Mouse (Mus musculus): ENCODE results near the gene Reep6. TPM values are rescaled to one million over a fixed set of nuclear protein-coding genes. Genes with fewer than 3 reads are reported as not detected.

The Reep6 gene
- total RNA-seq, 1 experiment, result 13.3 TPM

DNA sequence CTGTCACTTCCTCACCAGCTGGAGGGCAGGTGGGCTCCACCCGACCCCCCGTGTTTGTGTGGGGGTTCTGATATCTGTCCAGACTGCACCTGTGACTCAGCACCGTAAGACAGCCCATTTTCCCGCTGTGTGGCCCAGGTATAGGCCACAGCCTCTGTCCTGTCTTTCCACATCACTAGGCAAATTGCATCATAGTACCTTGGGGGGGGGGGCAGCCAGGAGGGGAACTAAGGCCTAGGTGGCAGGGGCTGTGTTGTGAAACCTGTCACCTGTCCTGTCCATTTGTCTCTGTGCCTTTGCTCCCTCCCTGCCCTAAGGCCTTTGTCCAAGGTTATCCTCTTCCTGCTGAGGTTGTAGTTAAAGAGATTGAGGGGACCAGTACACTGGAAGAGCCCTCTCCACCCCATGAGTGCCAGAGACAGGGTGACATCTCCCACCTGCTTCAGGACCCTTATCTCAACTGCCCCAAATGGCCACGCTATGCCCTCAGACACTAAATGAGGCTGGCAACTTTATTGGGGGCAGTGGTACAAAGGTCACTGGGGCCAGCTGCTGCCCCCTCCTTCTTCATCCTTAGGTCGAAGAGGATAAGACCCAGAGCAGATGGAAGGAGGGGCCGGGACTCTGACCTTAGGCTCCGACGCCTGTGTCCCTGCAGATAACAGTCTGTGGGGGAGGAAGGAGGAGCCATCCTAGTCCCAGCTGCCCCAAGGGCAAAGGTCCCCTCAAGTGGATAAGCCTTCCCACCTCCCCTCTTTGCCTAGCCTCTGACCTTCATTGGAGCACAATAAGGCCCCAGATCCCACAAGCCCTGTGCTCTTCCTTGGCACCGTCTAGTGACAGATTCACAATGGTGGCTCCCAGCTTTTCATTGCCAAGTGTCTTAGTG, 2.1 kb downstream of the Reep6 start:
- DNase-seq (ENCODE audit: low read depth, low spot score), result no peak
- peaks cover 4% of the 10 kb centered on the region; the same call in 1 of the 2 replicates for H3K36me3 ChIP-seq (ENCODE audit: control insufficient read depth, insufficient read depth, low read length, poor library complexity, severe bottlenecking)
- TF ChIP-seq HCFC1 (IDR thresholded peaks at IDR 0.05; ENCODE audit: borderline replicate concordance, insufficient read depth, low read length), result no peak
- TF ChIP-seq ZC3H11A (IDR thresholded peaks at IDR 0.05; ENCODE audit: borderline replicate concordance, low read depth, low read length), result no peak
- TF ChIP-seq CHD2 (IDR thresholded peaks at IDR 0.05; ENCODE audit: low read depth, low read length), result no peak
- TF ChIP-seq MAFK (IDR thresholded peaks at IDR 0.05; ENCODE audit: insufficient read depth, low read depth, low read length), result no peak
- no peak for TF ChIP-seq ZNF384 (IDR thresholded peaks at IDR 0.05; ENCODE audit: low read depth, low read length)
- no peak overlapping the region for H3K27ac ChIP-seq (ENCODE audit: insufficient read depth, low read depth, low read length, poor library complexity, severe bottlenecking)
- H3K4me3 ChIP-seq (ENCODE audit: insufficient read depth in 1 of 2, low read depth in 1 of 2, low read length in 2 of 2, poor library complexity in 1 of 2, severe bottlenecking in 1 of 2), result no peak overlapping the region
- in situ Hi-C loops (cut with MboI; ENCODE audit: low sequenced_read_pairs in 2 of 2, unreplicated experiment in 2 of 2), result no loop called here
- H3K4me1 ChIP-seq (ENCODE audit: control insufficient read depth in 2 of 2, insufficient read depth in 2 of 2, low read length in 2 of 2, poor library complexity in 1 of 2), result peaks cover 2 to 25% of the 10 kb centered on the region in 2 experiments; a peak in 3 of 4 replicates
- no peaks in the 10 kb centered on the region for H3K9me3 ChIP-seq (ENCODE audit: control insufficient read depth, insufficient read depth, low read depth, low read length)
- H3K9ac ChIP-seq (ENCODE audit: insufficient read depth, low read depth, low read length, poor library complexity, severe bottlenecking), result no peak overlapping the region

DNA sequence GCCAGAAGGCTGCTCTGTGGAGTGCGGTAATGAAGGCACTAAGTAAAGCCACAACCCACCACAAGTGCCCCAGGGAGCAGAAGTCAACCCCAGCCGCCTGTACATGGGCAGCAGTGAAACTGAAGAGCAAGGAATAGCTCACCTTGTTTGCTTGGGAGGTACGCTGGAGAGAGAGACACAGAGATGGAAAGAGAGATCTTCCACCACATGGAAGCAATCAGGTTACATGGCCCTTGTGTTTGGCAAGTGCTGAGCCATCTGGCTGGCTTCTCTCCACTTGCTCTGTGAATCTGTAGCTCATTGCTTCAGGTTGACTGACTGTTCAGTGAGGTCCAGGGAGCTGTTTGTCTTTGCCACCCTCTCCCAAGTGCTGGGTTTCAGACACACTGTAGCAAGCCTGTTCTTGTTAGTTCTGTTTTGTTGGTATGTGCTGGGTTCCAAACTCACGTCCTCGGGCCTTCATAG, 2.8 kb downstream of the Reep6 start:
- Histone ChIP-seq H3K4me1 (ENCODE audit: control insufficient read depth in 2 of 2, insufficient read depth in 2 of 2, low read length in 2 of 2, poor library complexity in 1 of 2) (peaks cover 2 to 25% of the 10 kb centered on the region in 2 experiments; a peak in 3 of 4 replicates), H3K9me3 (ENCODE audit: control insufficient read depth, insufficient read depth, low read depth, low read length) (no peaks in the 10 kb centered on the region), H3K27ac (ENCODE audit: insufficient read depth, low read depth, low read length, poor library complexity, severe bottlenecking) (no peak overlapping the region), H3K4me3 (ENCODE audit: insufficient read depth in 1 of 2, low read depth in 1 of 2, low read length in 2 of 2, poor library complexity in 1 of 2, severe bottlenecking in 1 of 2) (no peak overlapping the region), H3K36me3 (ENCODE audit: control insufficient read depth, insufficient read depth, low read length, poor library complexity, severe bottlenecking) (peaks cover 4% of the 10 kb centered on the region; the same call in 1 of the 2 replicates), H3K9ac (ENCODE audit: insufficient read depth, low read depth, low read length, poor library complexity, severe bottlenecking) (no peak overlapping the region)
- in situ Hi-C loops (cut with MboI; ENCODE audit: low sequenced_read_pairs in 2 of 2, unreplicated experiment in 2 of 2), result no loop called here
- no peak for TF ChIP-seq MAFK (IDR thresholded peaks at IDR 0.05; ENCODE audit: insufficient read depth, low read depth, low read length)
- TF ChIP-seq ZNF384 (IDR thresholded peaks at IDR 0.05; ENCODE audit: low read depth, low read length), result no peak
- TF ChIP-seq CHD2 (IDR thresholded peaks at IDR 0.05; ENCODE audit: low read depth, low read length), result no peak
- no peak for TF ChIP-seq ZC3H11A (IDR thresholded peaks at IDR 0.05; ENCODE audit: borderline replicate concordance, low read depth, low read length)
- no peak for TF ChIP-seq HCFC1 (IDR thresholded peaks at IDR 0.05; ENCODE audit: borderline replicate concordance, insufficient read depth, low read length)
- no peak for DNase-seq (ENCODE audit: low read depth, low spot score)

DNA sequence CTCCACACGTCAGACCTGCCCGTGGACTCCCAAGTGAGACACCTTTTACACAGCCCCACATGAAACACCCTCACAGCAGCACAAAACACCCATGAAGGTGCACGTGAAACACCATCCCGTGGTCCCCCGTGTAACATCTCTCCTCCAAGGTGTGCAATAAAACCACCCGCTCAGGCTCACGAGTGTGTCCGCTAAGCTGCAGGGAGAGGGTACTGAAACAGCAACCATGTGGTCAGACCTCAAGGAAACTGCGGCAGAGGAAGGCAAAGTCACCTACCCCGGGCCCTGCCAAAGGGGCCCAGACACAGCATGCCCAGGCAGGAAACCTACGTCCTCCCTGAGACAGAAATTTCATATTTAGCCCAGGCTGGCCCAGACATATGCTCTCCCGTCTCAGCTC, 6.5 kb downstream of the Reep6 start:
- H3K27ac ChIP-seq (ENCODE audit: insufficient read depth, low read depth, low read length, poor library complexity, severe bottlenecking), result 0 out of 2 replicates have a peak overlapping the region, but pooled peaks have one; percentile 12
- peaks cover 4% of the 10 kb centered on the region; the same call in 1 of the 2 replicates for H3K36me3 ChIP-seq (ENCODE audit: control insufficient read depth, insufficient read depth, low read length, poor library complexity, severe bottlenecking)
- DNase-seq (ENCODE audit: low read depth, low spot score), result no peak
- no peak overlapping the region for H3K9ac ChIP-seq (ENCODE audit: insufficient read depth, low read depth, low read length, poor library complexity, severe bottlenecking)
- H3K4me1 ChIP-seq (ENCODE audit: control insufficient read depth in 2 of 2, insufficient read depth in 2 of 2, low read length in 2 of 2, poor library complexity in 1 of 2), result peaks cover 2 to 27% of the 10 kb centered on the region in 2 experiments; a peak in 3 of 4 replicates
- H3K4me3 ChIP-seq (ENCODE audit: insufficient read depth in 1 of 2, low read depth in 1 of 2, low read length in 2 of 2, poor library complexity in 1 of 2, severe bottlenecking in 1 of 2), result no peak overlapping the region
- H3K9me3 ChIP-seq (ENCODE audit: control insufficient read depth, insufficient read depth, low read depth, low read length), result no peaks in the 10 kb centered on the region
- in situ Hi-C loops (cut with MboI; ENCODE audit: low sequenced_read_pairs in 2 of 2, unreplicated experiment in 2 of 2), result no loop called here
- TF ChIP-seq MAFK (IDR thresholded peaks at IDR 0.05; ENCODE audit: insufficient read depth, low read depth, low read length) (no peak), CHD2 (IDR thresholded peaks at IDR 0.05; ENCODE audit: low read depth, low read length) (no peak), ZNF384 (IDR thresholded peaks at IDR 0.05; ENCODE audit: low read depth, low read length) (no peak), ZC3H11A (IDR thresholded peaks at IDR 0.05; ENCODE audit: borderline replicate concordance, low read depth, low read length) (no peak), HCFC1 (IDR thresholded peaks at IDR 0.05; ENCODE audit: borderline replicate concordance, insufficient read depth, low read length) (no peak)

DNA sequence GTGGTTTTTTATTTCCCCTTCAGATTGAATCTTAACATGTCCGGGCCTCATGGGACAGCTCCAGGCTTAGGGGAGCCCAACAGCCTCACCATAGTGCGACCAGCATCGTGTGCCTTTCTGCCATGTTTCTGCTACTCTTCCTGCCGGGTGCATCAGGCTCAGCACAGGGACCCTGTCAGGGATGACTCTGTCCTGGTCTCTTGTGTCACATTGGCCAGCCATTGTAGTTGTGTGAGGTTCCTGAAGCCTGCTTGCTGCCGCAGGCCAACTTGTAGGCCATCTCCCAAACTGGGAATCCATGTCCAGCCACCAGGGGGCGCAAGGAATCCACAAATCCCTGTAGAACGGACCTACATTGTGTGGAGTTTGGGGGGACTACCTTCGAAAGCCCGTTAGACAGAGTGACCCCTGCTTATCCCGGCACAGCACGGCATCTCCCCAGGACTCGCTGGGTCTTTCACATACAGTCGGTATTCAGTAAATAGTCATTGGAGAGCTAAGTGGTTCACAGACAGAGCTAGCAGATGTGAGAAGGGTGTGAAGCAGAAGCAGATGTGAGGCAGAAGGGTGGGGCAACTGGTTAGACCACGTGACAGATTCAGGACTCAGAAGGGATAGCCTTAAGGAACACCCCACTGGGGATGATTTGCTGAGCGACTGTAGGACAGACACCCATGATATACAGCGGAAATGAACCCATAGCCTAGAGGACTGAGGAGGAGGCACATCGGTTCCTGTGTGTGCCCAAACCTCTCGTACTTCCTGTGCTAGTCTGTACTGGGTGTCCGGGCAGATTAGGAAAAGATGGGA, 10.4 kb downstream of the Reep6 start:
- H3K9me3 ChIP-seq (ENCODE audit: control insufficient read depth, insufficient read depth, low read depth, low read length), result no peaks in the 10 kb centered on the region
- TF ChIP-seq HCFC1 (IDR thresholded peaks at IDR 0.05; ENCODE audit: borderline replicate concordance, insufficient read depth, low read length) (no peak), MAFK (IDR thresholded peaks at IDR 0.05; ENCODE audit: insufficient read depth, low read depth, low read length) (no peak), ZNF384 (IDR thresholded peaks at IDR 0.05; ENCODE audit: low read depth, low read length) (no peak), CHD2 (IDR thresholded peaks at IDR 0.05; ENCODE audit: low read depth, low read length) (no peak), ZC3H11A (IDR thresholded peaks at IDR 0.05; ENCODE audit: borderline replicate concordance, low read depth, low read length) (no peak)
- no peak overlapping the region for H3K27ac ChIP-seq (ENCODE audit: insufficient read depth, low read depth, low read length, poor library complexity, severe bottlenecking)
- in situ Hi-C loops (cut with MboI; ENCODE audit: low sequenced_read_pairs in 2 of 2, unreplicated experiment in 2 of 2), result no loop called here
- peak; percentile 88 for DNase-seq (ENCODE audit: low read depth, low spot score)
- peaks cover 4% of the 10 kb centered on the region; the same call in 1 of the 2 replicates for H3K36me3 ChIP-seq (ENCODE audit: control insufficient read depth, insufficient read depth, low read length, poor library complexity, severe bottlenecking)
- H3K4me1 ChIP-seq (ENCODE audit: control insufficient read depth in 2 of 2, insufficient read depth in 2 of 2, low read length in 2 of 2, poor library complexity in 1 of 2), result peaks cover 2 to 36% of the 10 kb centered on the region in 2 experiments; a peak in 3 of 4 replicates
- H3K4me3 ChIP-seq (ENCODE audit: insufficient read depth in 1 of 2, low read depth in 1 of 2, low read length in 2 of 2, poor library complexity in 1 of 2, severe bottlenecking in 1 of 2), result no peak overlapping the region
- H3K9ac ChIP-seq (ENCODE audit: insufficient read depth, low read depth, low read length, poor library complexity, severe bottlenecking), result peak overlapping the region; percentile 15; the same call in 1 of the 2 replicates
